Mouse (Mus musculus) induced T-regulatory cell, adult 2 months (primary cell): ENCODE measurements around the gene Lrrc1.

ENCODE experiments used
- DNase-seq: peaks from one replicate; pipeline ENCODE4 v3.0.0-alpha.2; 2012; ENCODE audit warnings: low read depth

Lrrc1 gene

GRCm38 (mm10) chr9:77463861-77464260, 80.8 kb downstream of the Lrrc1 start:
- DNase-seq, result no peak

DNA sequence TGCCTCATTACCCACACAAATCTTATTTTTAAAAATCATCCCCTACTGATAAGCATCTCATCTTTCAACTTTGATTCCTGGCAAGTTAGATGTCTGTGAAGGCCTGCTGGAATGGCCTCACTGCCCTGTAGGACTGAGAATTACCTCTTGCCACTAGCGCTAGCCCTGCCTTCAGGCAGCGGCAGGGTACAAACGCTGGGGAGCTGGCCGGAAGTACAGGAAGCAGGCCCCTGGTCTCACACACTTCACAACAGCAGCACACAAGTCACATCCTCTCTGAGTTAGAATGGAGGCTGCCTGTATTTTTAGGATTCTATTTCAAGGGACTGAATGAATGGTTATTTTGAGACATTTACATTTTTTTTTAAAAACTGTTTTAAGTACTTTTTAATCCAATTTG, 81.5 kb downstream of the Lrrc1 start:
- DNase-seq, result peak; percentile 30

GRCm38 (mm10) chr9:77461371-77461915, 83.2 kb downstream of the Lrrc1 start:
- no peak for DNase-seq

DNA sequence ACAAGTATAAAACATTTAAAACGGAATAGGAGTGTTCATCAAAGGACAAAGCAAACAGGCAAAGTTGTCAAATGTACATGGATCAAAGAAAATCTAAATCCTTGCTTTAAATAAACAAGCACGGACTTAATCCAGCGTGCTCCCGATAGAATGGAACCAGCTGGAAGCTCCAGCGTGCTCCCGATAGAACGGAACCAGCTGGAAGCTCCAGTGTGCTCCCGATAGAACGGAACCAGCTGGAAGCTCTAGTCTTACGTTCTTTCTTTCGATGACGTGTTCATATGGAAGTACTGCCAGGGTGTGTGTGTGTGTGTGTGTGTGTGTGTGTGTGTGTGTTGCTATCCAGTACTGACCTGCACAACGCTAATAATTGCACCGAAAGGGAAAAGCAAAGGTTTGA, 84.3 kb downstream of the Lrrc1 start:
- DNase-seq, result no peak

- no peak for DNase-seq
Measured at GRCm38 (mm10) chr9:77459365-77459764, 85.3 kb downstream of the Lrrc1 start.

GRCm38 (mm10) chr9:77456169-77456826, 88.4 kb downstream of the Lrrc1 start:
- peak; percentile 53 for DNase-seq

DNA sequence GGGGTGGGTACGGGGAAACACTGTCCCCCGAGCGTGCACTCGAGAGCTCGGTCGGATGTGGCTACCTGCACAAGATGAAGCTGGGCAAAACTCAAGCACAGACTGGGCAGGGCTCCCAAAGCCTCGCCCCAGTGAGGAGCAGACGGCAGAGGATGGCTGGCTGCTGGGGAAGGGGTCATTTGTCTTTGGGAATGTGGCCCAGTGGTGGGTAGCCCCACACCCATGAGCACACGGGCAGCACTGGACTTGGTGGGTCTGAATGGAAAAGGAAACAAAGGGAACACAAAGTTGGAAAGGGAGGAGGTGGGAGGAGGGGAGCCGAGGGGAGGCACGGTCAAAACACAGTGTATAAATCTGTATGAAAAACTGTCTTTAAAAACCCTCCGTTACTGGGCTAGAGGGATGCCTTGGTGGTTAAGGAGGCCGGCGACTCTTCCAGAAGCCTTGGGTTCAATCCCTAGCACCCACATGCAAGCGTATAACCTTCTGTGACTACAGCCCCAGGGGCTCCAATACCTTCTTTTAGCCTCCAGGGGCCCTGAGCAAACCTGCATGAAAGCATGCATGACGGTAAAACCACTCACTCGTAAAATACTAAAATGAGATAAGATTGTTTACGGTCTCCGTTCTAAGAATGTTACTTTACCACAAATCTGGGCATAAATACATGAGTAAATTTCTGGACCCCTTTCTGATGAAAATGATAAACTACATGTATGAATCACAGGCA, 89.1 kb downstream of the Lrrc1 start:
- DNase-seq, result no peak

DNA sequence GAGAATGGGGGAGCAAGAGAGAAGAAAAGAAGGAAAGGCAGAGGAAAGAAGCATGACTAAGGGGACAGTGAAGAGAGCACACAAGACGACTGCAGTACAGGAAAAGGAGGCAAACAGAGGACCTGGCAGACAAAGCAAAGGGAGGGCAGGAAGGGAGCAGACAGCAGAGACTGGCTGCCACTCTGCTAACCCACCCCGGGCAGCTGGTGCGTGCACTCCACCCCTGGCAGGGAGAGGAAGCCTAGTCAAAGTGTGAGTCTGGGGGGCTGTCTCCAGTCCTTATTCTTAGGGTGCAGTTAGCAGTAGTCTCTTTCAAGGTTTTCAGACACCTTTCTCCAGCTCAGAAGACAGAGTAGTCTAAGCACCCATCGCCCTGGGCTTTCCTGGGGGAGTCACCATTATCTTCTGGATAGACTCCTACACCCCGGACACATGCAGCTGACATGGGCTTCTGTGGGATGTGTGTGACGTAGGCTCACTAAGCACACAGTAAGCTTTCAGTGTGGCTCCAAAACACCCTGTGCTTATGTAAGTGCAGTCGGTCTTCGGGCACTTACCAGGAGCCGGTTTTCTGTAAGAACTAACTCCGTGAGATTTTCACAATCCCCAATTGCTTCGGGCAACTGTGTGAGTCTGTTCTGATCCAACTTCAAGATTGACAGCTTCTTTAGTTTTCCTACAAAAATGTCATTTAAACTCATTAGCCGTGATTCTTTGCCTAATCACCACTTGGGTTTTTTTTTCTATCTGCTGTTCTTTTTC, 92.4 kb downstream of the Lrrc1 start:
- no peak for DNase-seq

- no peak for DNase-seq
Measured at GRCm38 (mm10) chr9:77450447-77450846, 94.2 kb downstream of the Lrrc1 start.

DNA sequence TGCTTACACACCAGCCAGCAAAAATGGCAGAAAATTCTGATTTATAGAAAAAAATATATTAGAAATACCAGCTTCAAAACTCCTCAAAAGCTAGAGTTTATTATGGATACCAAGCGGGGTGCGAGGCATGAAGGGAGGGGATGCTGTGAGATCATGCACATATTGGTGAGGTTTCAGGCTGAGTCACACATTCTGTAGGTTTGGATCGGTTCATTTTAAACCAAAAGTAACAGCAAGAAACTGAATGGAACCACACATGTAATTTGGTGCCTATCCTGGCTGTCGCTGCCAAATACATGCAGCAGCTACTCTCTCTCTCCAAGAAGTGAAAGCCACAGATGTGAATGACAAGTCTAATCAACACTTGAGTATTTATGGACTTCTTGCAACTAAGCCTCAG, 99.8 kb downstream of the Lrrc1 start:
- no peak for DNase-seq

- no peak for DNase-seq
Measured at GRCm38 (mm10) chr9:77439371-77439770, 105.3 kb downstream of the Lrrc1 start.

DNA sequence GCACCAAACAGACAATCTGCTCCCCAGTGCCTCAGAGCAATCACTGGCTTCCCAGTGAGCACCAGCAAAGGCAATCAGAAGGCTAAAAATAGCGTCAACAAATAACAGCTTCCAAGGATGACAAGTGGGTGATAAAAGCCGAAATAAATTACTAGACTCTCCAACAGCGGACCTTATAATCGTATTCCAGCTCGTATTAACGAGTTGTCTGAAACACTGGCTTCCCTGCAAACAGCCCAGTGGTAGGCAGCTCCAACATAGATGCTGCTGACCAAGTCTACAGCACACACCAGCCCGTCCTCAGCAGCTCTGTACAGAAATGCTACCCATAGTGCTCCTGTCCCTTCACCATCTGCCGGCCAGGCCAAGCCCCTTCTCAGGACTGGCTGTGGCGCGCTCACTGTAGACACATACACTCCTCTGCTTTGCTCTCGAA, 105.8 kb downstream of the Lrrc1 start:
- DNase-seq, result no peak

- no peak for DNase-seq
Measured at GRCm38 (mm10) chr9:77437131-77437530, 107.5 kb downstream of the Lrrc1 start.

GRCm38 (mm10) chr9:77434965-77435364, 109.7 kb downstream of the Lrrc1 start:
- no peak for DNase-seq

GRCm38 (mm10) chr9:77433476-77433875, 111.2 kb downstream of the Lrrc1 start:
- DNase-seq, result no peak

DNA sequence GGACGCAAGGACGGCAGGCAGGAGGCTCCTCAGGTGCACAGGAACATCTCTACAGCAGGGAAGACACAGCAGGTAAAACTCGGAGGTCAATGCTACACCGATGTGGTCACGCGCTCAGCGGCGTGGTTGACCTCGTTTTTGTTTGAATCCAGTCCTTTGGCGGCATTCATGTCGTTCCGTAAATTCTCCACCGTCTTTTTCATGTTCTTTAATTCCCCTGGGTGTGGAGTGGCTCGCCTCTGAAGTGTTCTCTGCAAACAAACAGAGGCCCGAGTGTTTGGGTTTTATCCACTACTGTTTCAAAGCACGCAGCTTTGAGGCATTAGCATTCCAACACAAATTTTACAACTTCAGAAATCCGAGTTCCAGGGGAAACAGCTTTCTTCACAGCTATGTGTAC, 112.6 kb downstream of the Lrrc1 start:
- no peak for DNase-seq

GRCm38 (mm10) chr9:77430413-77431087, 114.1 kb downstream of the Lrrc1 start:
- DNase-seq, result peak; percentile 79

DNA sequence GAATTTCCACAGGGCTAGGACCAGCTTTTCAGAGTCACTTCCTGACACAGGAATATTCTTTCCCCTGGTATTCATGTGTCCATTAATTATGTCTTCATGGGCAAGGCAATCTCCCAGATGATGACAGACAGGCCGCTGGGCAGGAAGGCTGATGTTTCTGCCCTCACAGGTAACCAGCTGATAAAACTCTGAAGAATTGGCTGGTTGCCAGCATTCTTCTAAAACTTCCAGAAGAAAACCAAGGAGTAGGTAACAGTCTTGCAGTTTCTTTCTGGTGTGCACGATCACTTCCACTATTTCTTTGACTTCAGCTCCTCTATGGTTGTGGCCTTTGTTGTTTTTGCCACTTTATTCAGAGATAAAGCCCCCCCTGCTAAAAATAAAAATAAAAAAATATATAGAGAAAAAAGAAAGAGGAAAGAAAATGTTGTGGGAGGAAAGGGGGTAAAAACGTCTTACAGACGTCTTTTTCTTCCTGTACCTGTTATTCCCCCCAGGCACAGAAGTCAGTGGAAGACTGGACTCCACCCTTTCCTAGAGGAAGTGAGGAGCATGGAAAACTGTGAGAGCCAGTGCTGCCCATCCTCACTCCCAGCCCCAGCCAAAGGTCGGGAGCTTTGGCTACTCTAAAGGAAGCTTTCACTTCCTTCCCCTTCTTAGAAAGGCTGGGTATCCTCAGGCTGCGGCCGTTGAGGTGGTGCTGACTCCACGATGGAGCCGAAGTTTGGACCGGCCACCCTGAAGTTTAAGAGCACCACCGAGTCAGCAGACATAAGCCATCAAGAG, 115.2 kb downstream of the Lrrc1 start:
- peak; percentile 7 for DNase-seq

GRCm38 (mm10) chr9:77428748-77429140, 115.9 kb downstream of the Lrrc1 start:
- DNase-seq, result no peak

- no peak for DNase-seq
Measured at GRCm38 (mm10) chr9:77428115-77428747, 116.4 kb downstream of the Lrrc1 start.
